Mouse (Mus musculus) G1E (cell line): ENCODE results near the gene Prdm16. TPM values are rescaled to one million over a fixed set of nuclear protein-coding genes. Genes with fewer than 3 reads are reported as not detected.

Experiments
- ATAC-seq: 2 replicates; pipeline ENCODE4 v1.8.0; 2016; ENCODE audit warnings: mild to moderate bottlenecking; ENCODE audit not compliant: insufficient number of reproducible peaks, poor library complexity, low FRiP score, severe bottlenecking; ENCODE audit errors: extremely low read depth
- DNase-seq: peaks from one replicate; pipeline ENCODE4 v3.0.0; 2012; ENCODE audit warnings: low spot score
- H3K27me3 ChIP-seq: 2 replicates; pipeline ENCODE4 v1.6.1; 2012; ENCODE audit warnings: mild to moderate bottlenecking, low read length, inconsistent platforms; ENCODE audit not compliant: insufficient read depth
- H3K36me3 ChIP-seq: replicated peaks from 2 replicates; pipeline ENCODE3; 2012; ENCODE audit warnings: mild to moderate bottlenecking, inconsistent platforms
- H3K4me1 ChIP-seq: 2 replicates; pipeline ENCODE4 v1.6.1; 2012; ENCODE audit warnings: low read depth, low read length, inconsistent platforms, mixed read lengths; ENCODE audit not compliant: insufficient read depth
- H3K4me3 ChIP-seq: 2 replicates; pipeline ENCODE4 v1.5.1; 2012; ENCODE audit warnings: low read depth, mild to moderate bottlenecking, inconsistent platforms, low read length, moderate library complexity, mixed read lengths
- H3K9me3 ChIP-seq: replicated peaks from 2 replicates; pipeline ENCODE4 v1.6.1; 2012; ENCODE audit warnings: inconsistent platforms
- CTCF ChIP-seq: IDR thresholded peaks from 2 replicates; pipeline ENCODE4 v1.5.1; 2012; ENCODE audit warnings: low read depth, low read length, inconsistent platforms, mixed read lengths
- GATA1 ChIP-seq: IDR thresholded peaks from 2 replicates; pipeline ENCODE4 v1.6.1; 2012; ENCODE audit warnings: borderline replicate concordance, low read length, inconsistent platforms, mixed read lengths
- GATA2 ChIP-seq: IDR thresholded peaks from 2 replicates; pipeline ENCODE4 v1.6.1; 2012; ENCODE audit warnings: low read depth, low read length, inconsistent platforms, borderline replicate concordance
- POLR2AphosphoS5 ChIP-seq: IDR thresholded peaks from 2 replicates; pipeline ENCODE4 v1.6.1; 2012; ENCODE audit warnings: low read depth, low read length, inconsistent platforms; ENCODE audit not compliant: insufficient replicate concordance
- TAL1 ChIP-seq: conservative IDR thresholded peaks from 2 replicates; pipeline ENCODE4 v1.6.1; 2012; ENCODE audit warnings: low read depth, low read length, inconsistent platforms, mixed read lengths
- polyA plus RNA-seq: library from polyadenylated mRNA; stranded (reverse); fragments of >175 nt; gene quantifications from 2 replicates; pipeline ENCODE4 v1.2.3, GENCODE M21; 2012
- total RNA-seq, 2 experiments: library from RNA; stranded (forward) in 1 of 2; stranded (reverse) in 1 of 2; fragments of 200-1000 nt in 1 of 2; fragments of >200 nt in 1 of 2; fragmentation: Nextera tagmentation in 1 of 2; gene quantifications; 2 replicates each; pipeline ENCODE4 v1.2.3; 2014 to 2017

The Prdm16 gene
- total and polyA plus RNA-seq, 3 experiments, result under 0.01 TPM; not detected in 2

- ATAC-seq (no peak), DNase-seq (no peak)
- Histone ChIP-seq H3K9me3 (peaks cover 95% of the 10 kb centered on the region), H3K36me3 (no peaks in the 10 kb centered on the region), H3K4me3 (no peak overlapping the region; the same call in 1 of the 2 replicates), H3K27me3 (no peaks in the 10 kb centered on the region; the same call in 1 of the 2 replicates), H3K4me1 (no peaks in the 10 kb centered on the region)
- no peak for TF ChIP-seq POLR2AphosphoS5
- no peak for TF ChIP-seq GATA1
- TF ChIP-seq CTCF, result no peak
- no peak for TF ChIP-seq GATA2
- TF ChIP-seq TAL1, result no peak
Observed at GRCm38 (mm10) chr4:154426901-154427300, 209.8 kb downstream of the Prdm16 start.

GRCm38 (mm10) chr4:154425284-154425683, 211.4 kb downstream of the Prdm16 start:
- no peaks in the 10 kb centered on the region for H3K4me1 ChIP-seq
- H3K9me3 ChIP-seq, result peaks cover 89% of the 10 kb centered on the region
- H3K4me3 ChIP-seq, result no peak overlapping the region
- no peaks in the 10 kb centered on the region for H3K36me3 ChIP-seq
- ATAC-seq, result no peak
- H3K27me3 ChIP-seq, result no peaks in the 10 kb centered on the region; the same call in 1 of the 2 replicates
- DNase-seq, result no peak
- TF ChIP-seq TAL1 (no peak), POLR2AphosphoS5 (no peak), GATA2 (no peak), CTCF (no peak), GATA1 (no peak)

- ATAC-seq (no peak), DNase-seq (no peak)
- Histone ChIP-seq H3K4me3 (no peak overlapping the region), H3K36me3 (no peaks in the 10 kb centered on the region), H3K27me3 (no peaks in the 10 kb centered on the region; the same call in 1 of the 2 replicates), H3K9me3 (peaks cover 88% of the 10 kb centered on the region), H3K4me1 (no peaks in the 10 kb centered on the region)
- TF ChIP-seq TAL1, result no peak
- TF ChIP-seq GATA2, result no peak
- no peak for TF ChIP-seq GATA1
- TF ChIP-seq POLR2AphosphoS5, result no peak
- no peak for TF ChIP-seq CTCF
Observed at GRCm38 (mm10) chr4:154424681-154425080, 212.0 kb downstream of the Prdm16 start.

- no peaks in the 10 kb centered on the region for H3K27me3 ChIP-seq
- no peak for ATAC-seq
- TF ChIP-seq POLR2AphosphoS5 (no peak), TAL1 (no peak), GATA2 (no peak), GATA1 (no peak), CTCF (no peak)
Observed at GRCm38 (mm10) chr4:154422431-154422913, 214.2 kb downstream of the Prdm16 start.

GRCm38 (mm10) chr4:154420749-154421148, 215.9 kb downstream of the Prdm16 start:
- H3K4me1 ChIP-seq, result no peaks in the 10 kb centered on the region
- H3K36me3 ChIP-seq, result no peaks in the 10 kb centered on the region
- no peak overlapping the region for H3K4me3 ChIP-seq
- peaks cover 85% of the 10 kb centered on the region for H3K9me3 ChIP-seq
- DNase-seq, result no peak
- TF ChIP-seq CTCF (no peak), POLR2AphosphoS5 (no peak), GATA1 (no peak), TAL1 (no peak), GATA2 (no peak)
- ATAC-seq, result no peak
- no peaks in the 10 kb centered on the region for H3K27me3 ChIP-seq

More at GRCm38 (mm10) chr4:154422431-154422913, 214.2 kb downstream of the Prdm16 start:
- no peak overlapping the region for H3K4me3 ChIP-seq
- peaks cover 86% of the 10 kb centered on the region for H3K9me3 ChIP-seq
- H3K36me3 ChIP-seq, result no peaks in the 10 kb centered on the region
- H3K4me1 ChIP-seq, result no peaks in the 10 kb centered on the region
- DNase-seq, result no peak

- no peaks in the 10 kb centered on the region for H3K36me3 ChIP-seq
- no peaks in the 10 kb centered on the region for H3K4me1 ChIP-seq
- TF ChIP-seq GATA2 (no peak), TAL1 (no peak), CTCF (no peak), POLR2AphosphoS5 (no peak), GATA1 (no peak)
- DNase-seq (no peak), ATAC-seq (no peak)
- no peak overlapping the region for H3K4me3 ChIP-seq
- no peaks in the 10 kb centered on the region for H3K27me3 ChIP-seq
- H3K9me3 ChIP-seq, result peaks cover 85% of the 10 kb centered on the region
Observed at GRCm38 (mm10) chr4:154419766-154420165, 216.9 kb downstream of the Prdm16 start.
